Mouse (Mus musculus): ENCODE data around the gene Xylt2. TPM values are rescaled to one million over a fixed set of nuclear protein-coding genes. Genes with fewer than 3 reads are reported as not detected.

The Xylt2 gene
- 1.2 TPM for polyA plus RNA-seq (2014; fragmentation: Illumina TruSeq; extraction: RNeasy Lipid Tissue Mini Kit (QIAGEN cat#74804); ENCODE audit: low read depth, low replicate concordance)

GRCm38 (mm10) chr11:94676754-94677606 is at the start of gene Xylt2:
Gene Xylt2 (minus strand): TSS chr11:94677515.

GRCm38 (mm10) chr11:94704472-94704871 is 27.2 kb upstream of the Xylt2 start, which contains the start of gene Gm11541:
Gene Gm11541 (minus strand): TSS chr11:94704499.

GRCm38 (mm10) chr11:94653663-94654436 is 23.5 kb downstream of the Xylt2 start, which contains the start of the genes Mrpl27 and Eme1:
Gene Mrpl27 (plus strand): TSS chr11:94653767.
Gene Eme1 (minus strand): TSS chr11:94653964.

GRCm38 (mm10) chr11:94629199-94629883 is 48.0 kb downstream of the Xylt2 start, which contains the start of gene Lrrc59:
Gene Lrrc59 (plus strand): TSS chr11:94629767.

Other genes with a start within 250 kb of the Xylt2 start
- not detected for gene Cacna1g, start 203.3 kb downstream of the Xylt2 start, polyA plus RNA-seq (2014; fragmentation: Illumina TruSeq; extraction: RNeasy Lipid Tissue Mini Kit (QIAGEN cat#74804); ENCODE audit: low read depth, low replicate concordance)
- not detected for gene Spata20, start 191.3 kb downstream of the Xylt2 start, polyA plus RNA-seq (2014; fragmentation: Illumina TruSeq; extraction: RNeasy Lipid Tissue Mini Kit (QIAGEN cat#74804); ENCODE audit: low read depth, low replicate concordance)
- 1.2 TPM for gene Epn3, start 177.5 kb downstream of the Xylt2 start, polyA plus RNA-seq (2014; fragmentation: Illumina TruSeq; extraction: RNeasy Lipid Tissue Mini Kit (QIAGEN cat#74804); ENCODE audit: low read depth, low replicate concordance)
- not detected for gene Mycbpap, start 155.8 kb downstream of the Xylt2 start, polyA plus RNA-seq (2014; fragmentation: Illumina TruSeq; extraction: RNeasy Lipid Tissue Mini Kit (QIAGEN cat#74804); ENCODE audit: low read depth, low replicate concordance)
- gene Rsad1, start 128.3 kb downstream of the Xylt2 start, polyA plus RNA-seq (2014; fragmentation: Illumina TruSeq; extraction: RNeasy Lipid Tissue Mini Kit (QIAGEN cat#74804); ENCODE audit: low read depth, low replicate concordance), result 9.0 TPM
- not detected for gene Chad, start 112.5 kb downstream of the Xylt2 start, polyA plus RNA-seq (2014; fragmentation: Illumina TruSeq; extraction: RNeasy Lipid Tissue Mini Kit (QIAGEN cat#74804); ENCODE audit: low read depth, low replicate concordance)
- 111 TPM for gene Acsf2, start 75.6 kb downstream of the Xylt2 start, polyA plus RNA-seq (2014; fragmentation: Illumina TruSeq; extraction: RNeasy Lipid Tissue Mini Kit (QIAGEN cat#74804); ENCODE audit: low read depth, low replicate concordance)
- 75.6 TPM for gene Lrrc59, start 47.7 kb downstream of the Xylt2 start, polyA plus RNA-seq (2014; fragmentation: Illumina TruSeq; extraction: RNeasy Lipid Tissue Mini Kit (QIAGEN cat#74804); ENCODE audit: low read depth, low replicate concordance)
- gene Mrpl27, start 23.7 kb downstream of the Xylt2 start, polyA plus RNA-seq (2014; fragmentation: Illumina TruSeq; extraction: RNeasy Lipid Tissue Mini Kit (QIAGEN cat#74804); ENCODE audit: low read depth, low replicate concordance), result 31.7 TPM
- not detected for gene Eme1, start 23.6 kb downstream of the Xylt2 start, polyA plus RNA-seq (2014; fragmentation: Illumina TruSeq; extraction: RNeasy Lipid Tissue Mini Kit (QIAGEN cat#74804); ENCODE audit: low read depth, low replicate concordance)
- not detected for gene Gm11541, start 27.0 kb upstream of the Xylt2 start, polyA plus RNA-seq (2014; fragmentation: Illumina TruSeq; extraction: RNeasy Lipid Tissue Mini Kit (QIAGEN cat#74804); ENCODE audit: low read depth, low replicate concordance)
- not detected for gene Cdc34b, start 64.3 kb upstream of the Xylt2 start, polyA plus RNA-seq (2014; fragmentation: Illumina TruSeq; extraction: RNeasy Lipid Tissue Mini Kit (QIAGEN cat#74804); ENCODE audit: low read depth, low replicate concordance)
- not detected for gene Tmem92, start 105.2 kb upstream of the Xylt2 start, polyA plus RNA-seq (2014; fragmentation: Illumina TruSeq; extraction: RNeasy Lipid Tissue Mini Kit (QIAGEN cat#74804); ENCODE audit: low read depth, low replicate concordance)

Measured in adrenal gland, adult 10 weeks (tissue).